Mouse (Mus musculus): Measurements from ENCODE around the gene Upk2. TPM values are rescaled to one million over a fixed set of nuclear protein-coding genes. Genes with fewer than 3 reads are reported as not detected.
"Not testable (repeated sequence)": the region's sequence is repeated elsewhere in the genome, so short reads cannot be mapped to it uniquely, and the experiment has no call there.

Gene Upk2
- polyA plus RNA-seq, 1 experiment from 2014 or later: not detected

DNA sequence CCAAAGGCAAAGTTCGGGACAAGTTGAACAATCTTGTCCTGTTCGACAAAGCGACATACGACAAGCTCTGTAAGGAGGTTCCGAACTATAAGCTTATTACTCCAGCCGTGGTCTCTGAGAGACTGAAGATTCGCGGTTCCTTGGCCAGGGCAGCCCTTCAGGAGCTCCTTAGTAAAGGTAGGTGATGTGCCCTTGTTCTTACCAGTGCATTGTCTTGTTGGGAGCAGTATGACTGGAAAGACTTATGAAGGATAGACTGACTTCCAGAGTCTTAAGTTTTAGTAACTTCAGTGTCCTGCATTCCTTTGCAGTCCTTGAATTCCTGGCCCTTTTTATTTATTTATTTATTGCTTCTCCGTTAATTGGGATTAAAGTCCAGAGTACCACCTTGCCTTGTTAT lies 46.1 kb downstream of the Upk2 start:
- H3K27me3 ChIP-seq (ENCODE audit: control insufficient read depth, insufficient read depth, low read depth, low read length); ATAC-seq (ENCODE audit: low read depth); H3K9me3 ChIP-seq (replicated peaks; ENCODE audit: control insufficient read depth, low read length); H3K27ac ChIP-seq (ENCODE audit: low read length): not testable (repeated sequence)
- peak overlapping the region; percentile 86 for H3K4me2 ChIP-seq (ENCODE audit: low read depth, low read length)
- H3K9ac ChIP-seq (ENCODE audit: low read depth, low read length): peak overlapping the region; percentile 55
- H3K4me1 ChIP-seq (ENCODE audit: control insufficient read depth, low read depth, low read length): peaks cover 36% of the 10 kb centered on the region
- peak overlapping the region; percentile 95 for H3K4me3 ChIP-seq (ENCODE audit: low read depth, low read length)
- H3K36me3 ChIP-seq (ENCODE audit: control insufficient read depth, insufficient read depth): peaks cover 37% of the 10 kb centered on the region
- 50% methylated on average over 9 of the region's 9 CpGs for WGBS (ENCODE audit: insufficient replicate concordance)

DNA sequence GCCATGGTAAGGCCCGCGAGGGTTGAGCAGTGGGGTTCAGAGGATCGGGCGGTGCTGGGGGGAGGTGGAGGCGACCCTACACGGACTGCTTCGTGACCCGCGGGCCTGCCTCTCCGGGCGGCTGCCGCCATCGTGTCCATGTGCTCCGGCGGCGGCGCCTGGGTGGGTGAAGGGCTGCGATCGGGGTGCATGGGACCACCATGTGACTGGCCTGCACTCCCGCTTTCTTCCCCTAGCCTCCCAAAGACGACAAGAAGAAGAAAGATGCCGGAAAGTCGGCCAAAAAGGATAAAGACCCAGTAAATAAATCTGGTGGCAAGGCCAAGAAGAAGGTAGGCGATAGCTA lies 47.1 kb downstream of the Upk2 start:
- ATAC-seq (ENCODE audit: low read depth): no peak
- peaks cover 33% of the 10 kb centered on the region for H3K36me3 ChIP-seq (ENCODE audit: control insufficient read depth, insufficient read depth)
- peak overlapping the region; percentile 92 for H3K27ac ChIP-seq (ENCODE audit: low read length)
- H3K9ac ChIP-seq (ENCODE audit: low read depth, low read length): peak overlapping the region; percentile 55
- no peaks in the 10 kb centered on the region for H3K27me3 ChIP-seq (ENCODE audit: control insufficient read depth, insufficient read depth, low read depth, low read length)
- under 1% methylated on average over 24 of the region's 24 CpGs for WGBS (ENCODE audit: insufficient replicate concordance)
- peak overlapping the region; percentile 86 for H3K4me2 ChIP-seq (ENCODE audit: low read depth, low read length)
- no peaks in the 10 kb centered on the region for H3K9me3 ChIP-seq (replicated peaks; ENCODE audit: control insufficient read depth, low read length)
- peaks cover 36% of the 10 kb centered on the region for H3K4me1 ChIP-seq (ENCODE audit: control insufficient read depth, low read depth, low read length)
- H3K4me3 ChIP-seq (ENCODE audit: low read depth, low read length): peak overlapping the region; percentile 95

GRCm38 (mm10) chr9:44406906-44407751 lies 47.6 kb downstream of the Upk2 start, which contains the start of the genes Rps25 and Trappc4:
Gene Rps25, plus strand, starts transcription at chr9:44407139.
Gene Trappc4, minus strand, starts transcription at chr9:44407600.
- H3K4me1 ChIP-seq (ENCODE audit: control insufficient read depth, low read depth, low read length): peaks cover 36% of the 10 kb centered on the region
- peak within 1 kb of the TSS; percentile 92 for H3K27ac ChIP-seq (ENCODE audit: low read length)
- peak within 1 kb of the TSS; percentile 55 for H3K9ac ChIP-seq (ENCODE audit: low read depth, low read length)
- H3K4me2 ChIP-seq (ENCODE audit: low read depth, low read length): peak within 1 kb of the TSS; percentile 86
- H3K9me3 ChIP-seq (replicated peaks; ENCODE audit: control insufficient read depth, low read length): no peaks in the 10 kb centered on the region
- peak within 1 kb of the TSS; percentile 95 for H3K4me3 ChIP-seq (ENCODE audit: low read depth, low read length)
- peaks cover 38% of the 10 kb centered on the region for H3K36me3 ChIP-seq (ENCODE audit: control insufficient read depth, insufficient read depth)
- under 1% methylated on average over 51 of the region's 51 CpGs for WGBS (ENCODE audit: insufficient replicate concordance)
- peak; percentile 94 for ATAC-seq (ENCODE audit: low read depth)
- no peaks in the 10 kb centered on the region for H3K27me3 ChIP-seq (ENCODE audit: control insufficient read depth, insufficient read depth, low read depth, low read length)

GRCm38 (mm10) chr9:44405011-44405410 lies 49.8 kb downstream of the Upk2 start:
- H3K27me3 ChIP-seq (ENCODE audit: control insufficient read depth, insufficient read depth, low read depth, low read length): no peaks in the 10 kb centered on the region
- H3K27ac ChIP-seq (ENCODE audit: low read length): no peak overlapping the region
- no peak overlapping the region for H3K4me2 ChIP-seq (ENCODE audit: low read depth, low read length)
- no peak for ATAC-seq (ENCODE audit: low read depth)
- peaks cover 35% of the 10 kb centered on the region for H3K36me3 ChIP-seq (ENCODE audit: control insufficient read depth, insufficient read depth)
- no peak overlapping the region for H3K4me3 ChIP-seq (ENCODE audit: low read depth, low read length)
- no peaks in the 10 kb centered on the region for H3K9me3 ChIP-seq (replicated peaks; ENCODE audit: control insufficient read depth, low read length)
- 79% methylated on average over 3 of the region's 3 CpGs for WGBS (ENCODE audit: insufficient replicate concordance)
- H3K9ac ChIP-seq (ENCODE audit: low read depth, low read length): no peak overlapping the region
- H3K4me1 ChIP-seq (ENCODE audit: control insufficient read depth, low read depth, low read length): peaks cover 21% of the 10 kb centered on the region

Other genes with a start within 250 kb of the Upk2 start
- 4.4 and 5.0 TPM in 2 replicates for gene Cbl, start 220.9 kb downstream of the Upk2 start, polyA plus RNA-seq (2015; fragmentation: Nextera tagmentation; extraction: Ambion mirVana)
- not detected in 2 replicates for gene Ccdc153, start 214.3 kb downstream of the Upk2 start, polyA plus RNA-seq (2015; fragmentation: Nextera tagmentation; extraction: Ambion mirVana)
- 0.04 and 0.14 TPM in 2 replicates for gene Pdzd3, start 203.5 kb downstream of the Upk2 start, polyA plus RNA-seq (2015; fragmentation: Nextera tagmentation; extraction: Ambion mirVana)
- gene Nlrx1, start 186.4 kb downstream of the Upk2 start, polyA plus RNA-seq (2015; fragmentation: Nextera tagmentation; extraction: Ambion mirVana): 4.3 and 5.0 TPM in 2 replicates
- gene Abcg4, start 166.4 kb downstream of the Upk2 start, polyA plus RNA-seq (2015; fragmentation: Nextera tagmentation; extraction: Ambion mirVana): 16.0 and 17.9 TPM in 2 replicates
- gene Hinfp, start 149.3 kb downstream of the Upk2 start, polyA plus RNA-seq (2015; fragmentation: Nextera tagmentation; extraction: Ambion mirVana): 10.1 and 12.6 TPM in 2 replicates
- 7.8 and 9.1 TPM in 2 replicates for gene C2cd2l, start 134.7 kb downstream of the Upk2 start, polyA plus RNA-seq (2015; fragmentation: Nextera tagmentation; extraction: Ambion mirVana)
- gene Dpagt1, start 129.0 kb downstream of the Upk2 start, polyA plus RNA-seq (2015; fragmentation: Nextera tagmentation; extraction: Ambion mirVana): 17.5 and 20.1 TPM in 2 replicates
- gene H2afx, start 120.3 kb downstream of the Upk2 start, polyA plus RNA-seq (2015; fragmentation: Nextera tagmentation; extraction: Ambion mirVana): 191 and 216 TPM in 2 replicates
- 1,376 and 1,388 TPM in 2 replicates for gene Hmbs, start 110.7 kb downstream of the Upk2 start, polyA plus RNA-seq (2015; fragmentation: Nextera tagmentation; extraction: Ambion mirVana)
- gene Vps11, start 93.3 kb downstream of the Upk2 start, polyA plus RNA-seq (2015; fragmentation: Nextera tagmentation; extraction: Ambion mirVana): 14.3 and 14.4 TPM in 2 replicates
- 14.3 and 14.5 TPM in 2 replicates for gene Hyou1, start 75.5 kb downstream of the Upk2 start, polyA plus RNA-seq (2015; fragmentation: Nextera tagmentation; extraction: Ambion mirVana)
- 65.1 and 81.4 TPM in 2 replicates for gene Slc37a4, start 58.1 kb downstream of the Upk2 start, polyA plus RNA-seq (2015; fragmentation: Nextera tagmentation; extraction: Ambion mirVana)
- gene Rps25, start 47.8 kb downstream of the Upk2 start, polyA plus RNA-seq (2015; fragmentation: Nextera tagmentation; extraction: Ambion mirVana): 791 and 928 TPM in 2 replicates
- 42.8 and 46.3 TPM in 2 replicates for gene Trappc4, start 47.4 kb downstream of the Upk2 start, polyA plus RNA-seq (2015; fragmentation: Nextera tagmentation; extraction: Ambion mirVana)
- gene Ccdc84, start 36.4 kb downstream of the Upk2 start, polyA plus RNA-seq (2015; fragmentation: Nextera tagmentation; extraction: Ambion mirVana): 12.2 and 16.3 TPM in 2 replicates
- not detected in 2 replicates for gene Foxr1, start 13.8 kb downstream of the Upk2 start, polyA plus RNA-seq (2015; fragmentation: Nextera tagmentation; extraction: Ambion mirVana)
- 2.2 TPM in 2 replicates for gene Bcl9l, start 27.8 kb upstream of the Upk2 start, polyA plus RNA-seq (2015; fragmentation: Nextera tagmentation; extraction: Ambion mirVana)
- 0.14 TPM in 1 of 2 replicates, not detected in the other for gene Cxcr5, start 106.9 kb upstream of the Upk2 start, polyA plus RNA-seq (2015; fragmentation: Nextera tagmentation; extraction: Ambion mirVana)
- gene Ddx6, start 149.9 kb upstream of the Upk2 start, polyA plus RNA-seq (2015; fragmentation: Nextera tagmentation; extraction: Ambion mirVana): 4.5 and 5.5 TPM in 2 replicates
- not detected in 2 replicates for gene Treh, start 218.3 kb upstream of the Upk2 start, polyA plus RNA-seq (2015; fragmentation: Nextera tagmentation; extraction: Ambion mirVana)